Mouse (Mus musculus): ENCODE data around the gene Cyp1b1.

DNA sequence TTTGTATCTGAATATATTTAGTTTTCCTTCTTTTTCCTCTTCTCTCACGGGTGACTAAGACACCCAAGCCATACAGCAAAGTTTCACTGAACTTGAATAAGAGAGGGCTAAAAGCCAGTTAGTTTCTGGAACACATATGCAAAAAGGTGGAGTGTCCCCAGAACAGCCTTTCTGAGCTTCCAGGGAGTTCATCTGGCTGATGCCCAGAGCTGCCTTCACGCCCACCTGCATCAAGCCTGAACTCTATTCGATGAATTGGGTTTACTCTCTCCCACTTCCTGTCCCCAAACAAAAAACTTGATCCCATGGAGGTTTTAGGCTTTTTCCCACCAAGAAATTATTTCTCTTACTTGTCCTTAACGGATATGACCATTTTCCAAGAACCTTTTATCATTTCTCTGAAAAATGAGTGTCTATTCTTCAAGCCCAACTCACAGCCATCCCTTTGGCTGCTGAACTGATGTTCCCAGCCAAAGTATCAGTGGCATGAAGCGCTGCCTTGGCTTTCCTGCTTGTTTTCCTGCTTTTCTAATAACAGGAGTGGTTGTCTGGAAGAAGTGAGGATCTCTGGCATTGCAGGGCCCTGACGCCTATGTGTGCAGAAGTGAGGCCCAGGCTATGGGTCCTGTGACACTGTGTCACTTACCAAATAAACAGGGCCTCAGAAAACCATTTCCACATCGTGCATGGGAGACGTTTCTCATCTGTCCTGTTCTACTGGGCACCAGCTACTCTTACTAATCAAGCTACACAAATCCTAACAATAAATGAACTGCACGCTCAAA is 9.0 kb downstream of the Cyp1b1 start:
- TF ChIP-seq CTCF (IDR thresholded peaks at IDR 0.05; ENCODE audit: extremely low read depth, insufficient read depth, insufficient read length, insufficient replicate concordance), result no peak
- no peak for TF ChIP-seq POLR2A (IDR thresholded peaks at IDR 0.05; ENCODE audit: low read depth, low read length)
